Mouse (Mus musculus) lung, adult 2 months (tissue): ENCODE data around the gene Inip.

ENCODE experiments used
- CTCF ChIP-seq: fragments of 200-500 bp; IDR thresholded peaks from 2 replicates; pipeline ENCODE4 v1.5.1; 2011; ENCODE audit warnings: mild to moderate bottlenecking, low read length, control low read depth; ENCODE audit not compliant: insufficient read depth
- POLR2A ChIP-seq: fragments of 200-500 bp; IDR thresholded peaks from 2 replicates; pipeline ENCODE4 v1.6.1; 2011; ENCODE audit warnings: low read depth, mild to moderate bottlenecking, control low read depth, low read length, borderline replicate concordance; ENCODE audit errors: extremely low read depth

GRCm38 (mm10) chr4:59819477-59820022 is 18.2 kb upstream of the Inip start:
- TF ChIP-seq CTCF = no peak
- TF ChIP-seq POLR2A = no peak
